Comparison of ENCODE assay signal across 20 mouse cellular contexts in the genomic region with DNA sequence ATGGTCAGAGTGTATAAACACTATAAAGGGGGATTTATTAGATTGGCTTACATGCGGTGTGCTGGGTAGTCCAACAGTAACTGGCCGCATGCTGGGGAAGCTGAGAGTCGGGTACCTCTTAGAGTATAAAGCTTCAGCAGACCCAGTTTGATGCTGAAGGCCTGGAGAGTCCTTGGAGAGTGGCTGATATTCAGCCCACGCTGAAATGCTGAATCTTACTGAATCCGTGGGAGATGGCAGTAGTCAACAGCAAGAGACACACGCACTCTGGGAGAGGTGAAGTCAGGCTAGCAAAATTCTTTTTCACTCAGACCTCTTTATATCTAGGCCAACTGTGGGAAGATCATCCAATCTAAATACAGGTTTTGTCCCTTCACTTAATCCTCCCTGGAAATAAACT.
"Had no signal": no experiment of that assay in that cellular context is flagged by ENCODE, and none has a peak within 500 bp of the region (broad histone marks: within the 10 kb centered on the region; RNA-seq: fewer than 3 reads in every experiment).

No protein-coding gene starts in this region.

- DNase-seq: cerebellum, adult 9-10 months; cerebellum, adult 9-11 months; cerebellum, postnatal 10 days; cerebellum, postnatal 14 days; cerebellum, postnatal 25 days; cerebellum, postnatal 36 days; embryo, embryonic 11 days; forebrain, postnatal 0 days; gastrocnemius, adult 2 months; gastrocnemius, postnatal 10 days; gastrocnemius, postnatal 14 days; gastrocnemius, postnatal 25 days; gastrocnemius, postnatal 36 days; heart, adult 11 months; heart, adult 18-20 months; heart, adult 2 months had no signal

- ATAC-seq: forebrain, embryonic 13.5 days; forebrain, embryonic 14.5 days; forebrain, embryonic 15.5 days; forebrain, embryonic 16.5 days; forebrain, postnatal 0 days had no signal
